Mouse (Mus musculus): ENCODE results near the gene Zfp568. TPM values are rescaled to one million over a fixed set of nuclear protein-coding genes. Genes with fewer than 3 reads are reported as not detected.

Gene Zfp568
- polyA plus RNA-seq, 1 experiment from 2014 or later, result 21.0 TPM

DNA sequence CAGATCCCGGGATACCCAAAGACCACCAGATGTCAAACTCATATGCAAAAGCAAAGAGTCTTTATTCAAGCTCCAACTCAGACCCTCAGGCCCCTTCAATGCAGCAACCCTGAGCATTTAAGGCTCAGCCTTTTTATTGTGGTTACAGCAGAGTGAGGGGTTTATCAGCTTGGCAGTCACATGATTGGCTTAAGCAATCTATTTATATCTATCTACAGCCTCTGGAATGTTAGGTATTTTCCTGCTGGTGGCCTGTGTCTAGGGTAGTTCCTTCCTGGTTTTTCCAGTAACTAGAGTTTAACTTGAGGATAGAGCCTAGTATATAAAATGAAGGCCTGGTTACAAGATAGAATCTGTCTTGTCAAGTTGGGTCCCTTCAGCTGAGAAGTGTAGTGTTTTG, 3.0 kb upstream of the Zfp568 start:
- no peak for TF ChIP-seq CTCF (IDR thresholded peaks at IDR 0.05; ENCODE audit: low read depth)
- Histone ChIP-seq H3K4me2 (no peak overlapping the region), H3K36me3 (ENCODE audit: insufficient read depth) (peaks cover 4% of the 10 kb centered on the region), H3K4me1 (ENCODE audit: insufficient read depth) (0 out of 2 replicates have a peak, but pooled peaks cover 6% of the 10 kb centered on the region), H3K9ac (no peak overlapping the region), H3K27me3 (ENCODE audit: insufficient read depth, low read length) (no peaks in the 10 kb centered on the region), H3K27ac (ENCODE audit: low read depth) (peak overlapping the region; percentile 58), H3K9me3 (ENCODE audit: low read depth, low read length) (no peaks in the 10 kb centered on the region), H3K4me3 (ENCODE audit: low read depth, low read length) (no peak overlapping the region)
- WGBS, result 81% methylated on average over 1 of the region's 1 CpGs
- DNase-seq (peak; percentile 11), ATAC-seq (ENCODE audit: insufficient read depth) (no peak)

DNA sequence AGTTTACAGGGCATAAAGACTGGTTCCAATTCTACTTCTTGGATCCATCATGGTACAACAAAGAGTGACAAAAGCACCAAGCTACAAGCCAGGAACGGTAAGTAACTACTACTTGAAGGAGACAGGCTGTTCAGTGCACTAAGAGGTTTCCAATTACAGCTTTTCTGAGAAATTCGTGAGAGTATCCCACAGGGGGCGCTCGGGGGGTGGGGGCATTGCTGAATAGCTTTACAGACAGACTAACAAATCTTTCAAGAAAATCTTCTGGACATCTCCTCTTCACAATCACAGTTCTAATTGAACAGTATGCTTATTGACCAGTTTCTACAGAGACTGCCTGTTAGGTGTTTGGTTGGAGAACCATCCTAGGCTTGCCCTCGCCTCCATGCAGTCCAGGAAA, 2.3 kb upstream of the Zfp568 start:
- Histone ChIP-seq H3K9ac (no peak overlapping the region), H3K9me3 (ENCODE audit: low read depth, low read length) (no peaks in the 10 kb centered on the region), H3K27me3 (ENCODE audit: insufficient read depth, low read length) (no peaks in the 10 kb centered on the region), H3K4me1 (ENCODE audit: insufficient read depth) (0 out of 2 replicates have a peak, but pooled peaks cover 6% of the 10 kb centered on the region), H3K27ac (ENCODE audit: low read depth) (no peak overlapping the region), H3K4me2 (no peak overlapping the region), H3K36me3 (ENCODE audit: insufficient read depth) (peaks cover 10% of the 10 kb centered on the region), H3K4me3 (ENCODE audit: low read depth, low read length) (no peak overlapping the region)
- TF ChIP-seq CTCF (IDR thresholded peaks at IDR 0.05; ENCODE audit: low read depth), result no peak
- 32% methylated on average over 5 of the region's 5 CpGs for WGBS
- ATAC-seq (ENCODE audit: insufficient read depth) (no peak), DNase-seq (no peak)

DNA sequence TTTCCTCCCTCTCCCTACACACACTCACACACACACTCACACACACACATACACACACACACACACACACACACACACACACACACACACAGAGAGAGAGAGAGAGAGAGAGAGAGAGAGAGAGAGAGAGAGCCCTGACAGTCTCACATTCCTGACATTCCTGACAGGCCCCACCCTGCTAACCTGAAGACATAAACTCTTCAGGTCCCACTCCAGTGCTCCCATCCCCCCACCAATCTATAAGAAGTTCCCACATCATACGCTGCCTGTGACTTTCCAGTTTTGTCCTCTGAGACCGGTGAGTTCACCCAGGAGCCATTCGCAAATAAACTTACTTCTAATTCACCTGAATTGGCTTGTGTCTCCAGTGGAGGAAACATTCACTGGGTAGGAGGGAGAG, 1.9 kb upstream of the Zfp568 start:
- DNase-seq, result peak; percentile 47

DNA sequence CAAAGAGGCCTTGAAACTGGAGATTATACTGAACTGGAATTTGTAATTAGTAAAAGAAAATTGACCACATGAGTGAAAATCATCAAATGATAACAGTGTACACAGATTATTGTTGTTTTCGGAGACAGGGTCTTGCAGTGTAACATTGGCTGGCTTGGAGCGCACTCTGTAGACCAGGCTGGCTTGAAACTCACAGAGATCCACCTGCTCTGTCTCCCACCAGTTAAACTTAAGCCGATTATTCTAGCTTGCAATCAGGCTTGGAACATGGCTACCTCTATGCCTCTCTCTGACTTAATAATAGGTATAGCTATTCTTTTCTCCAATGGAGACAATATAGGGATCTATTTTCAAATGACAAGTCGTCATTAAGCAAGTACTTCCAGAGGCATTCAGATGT, 1.4 kb upstream of the Zfp568 start:
- H3K9me3 ChIP-seq (ENCODE audit: low read depth, low read length), result no peaks in the 10 kb centered on the region
- WGBS, result 83% methylated on average over 4 of the region's 4 CpGs
- peaks cover 17% of the 10 kb centered on the region for H3K36me3 ChIP-seq (ENCODE audit: insufficient read depth)
- H3K27ac ChIP-seq (ENCODE audit: low read depth), result peak overlapping the region; percentile 36; the same call in 1 of the 2 replicates
- TF ChIP-seq CTCF (IDR thresholded peaks at IDR 0.05; ENCODE audit: low read depth), result no peak
- ATAC-seq (ENCODE audit: insufficient read depth), result no peak
- no peaks in the 10 kb centered on the region for H3K27me3 ChIP-seq (ENCODE audit: insufficient read depth, low read length)
- H3K4me2 ChIP-seq, result peak overlapping the region; percentile 71
- H3K9ac ChIP-seq, result no peak overlapping the region
- H3K4me1 ChIP-seq (ENCODE audit: insufficient read depth), result 0 out of 2 replicates have a peak, but pooled peaks cover 6% of the 10 kb centered on the region
- DNase-seq, result no peak
- peak overlapping the region; percentile 86; the same call in 1 of the 2 replicates for H3K4me3 ChIP-seq (ENCODE audit: low read depth, low read length)

More for the DNA sequence above, 1.9 kb upstream of the Zfp568 start:
- H3K4me2 ChIP-seq, result peak overlapping the region; percentile 71
- H3K4me3 ChIP-seq (ENCODE audit: low read depth, low read length), result no peak overlapping the region
- no peaks in the 10 kb centered on the region for H3K9me3 ChIP-seq (ENCODE audit: low read depth, low read length)
- peak overlapping the region; percentile 36; the same call in 1 of the 2 replicates for H3K27ac ChIP-seq (ENCODE audit: low read depth)
- H3K4me1 ChIP-seq (ENCODE audit: insufficient read depth), result 0 out of 2 replicates have a peak, but pooled peaks cover 6% of the 10 kb centered on the region
- 66% methylated on average over 3 of the region's 3 CpGs for WGBS
- TF ChIP-seq CTCF (IDR thresholded peaks at IDR 0.05; ENCODE audit: low read depth), result no peak
- H3K36me3 ChIP-seq (ENCODE audit: insufficient read depth), result peaks cover 12% of the 10 kb centered on the region
- no peak overlapping the region for H3K9ac ChIP-seq
- H3K27me3 ChIP-seq (ENCODE audit: insufficient read depth, low read length), result no peaks in the 10 kb centered on the region
- no peak for ATAC-seq (ENCODE audit: insufficient read depth)

DNA sequence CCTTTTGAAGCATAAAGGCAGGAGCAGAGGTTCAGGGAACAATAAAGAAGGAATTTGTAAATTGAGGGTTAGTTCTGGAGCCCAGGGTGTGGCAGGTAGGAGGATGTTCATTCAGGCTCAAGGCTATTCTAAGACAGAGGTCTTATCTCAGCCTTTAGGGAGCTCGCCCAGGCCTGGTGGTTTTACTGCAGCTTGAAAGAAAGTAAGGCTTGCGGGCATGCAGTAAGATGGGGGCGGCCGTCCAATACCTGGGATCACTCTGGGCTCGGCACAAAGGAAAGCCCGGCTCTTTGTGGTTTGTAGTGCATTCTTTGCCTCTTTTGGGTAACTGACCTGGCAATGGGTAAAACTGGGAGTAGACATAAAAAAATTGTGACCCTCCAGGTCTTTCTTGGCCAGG, 824 bp upstream of the Zfp568 start:
- TF ChIP-seq CTCF (IDR thresholded peaks at IDR 0.05; ENCODE audit: low read depth), result no peak
- Histone ChIP-seq H3K4me2 (peak overlapping the region; percentile 71), H3K4me1 (ENCODE audit: insufficient read depth) (0 out of 2 replicates have a peak, but pooled peaks cover 6% of the 10 kb centered on the region), H3K27ac (ENCODE audit: low read depth) (peak overlapping the region; percentile 96), H3K4me3 (ENCODE audit: low read depth, low read length) (peak overlapping the region; percentile 86), H3K9me3 (ENCODE audit: low read depth, low read length) (no peaks in the 10 kb centered on the region), H3K9ac (peak overlapping the region; percentile 76), H3K36me3 (ENCODE audit: insufficient read depth) (peaks cover 22% of the 10 kb centered on the region), H3K27me3 (ENCODE audit: insufficient read depth, low read length) (no peaks in the 10 kb centered on the region)
- ATAC-seq (ENCODE audit: insufficient read depth) (no peak), DNase-seq (peak; percentile 24)
- WGBS, result 39% methylated on average over 6 of the region's 6 CpGs

DNA sequence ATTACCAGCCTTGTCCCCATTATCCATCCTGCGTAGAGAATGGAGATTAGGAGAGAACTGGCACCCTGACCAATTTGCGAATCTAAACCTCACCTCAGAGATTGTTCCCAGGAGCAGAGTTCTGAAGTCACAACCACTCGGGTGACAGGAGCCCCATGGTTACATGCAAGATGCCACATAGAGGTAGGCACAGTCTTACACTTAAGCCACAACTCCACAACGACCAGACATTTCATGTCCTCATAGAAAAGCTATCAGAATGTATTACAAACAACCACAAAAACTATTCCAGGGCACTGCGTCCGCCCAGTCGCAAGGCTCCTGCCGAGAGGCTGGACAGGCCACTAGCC, 440 bp upstream of the Zfp568 start:
- no peak for TF ChIP-seq CTCF (IDR thresholded peaks at IDR 0.05; ENCODE audit: low read depth)
- 2% methylated on average over 8 of the region's 8 CpGs for WGBS
- Histone ChIP-seq H3K4me2 (peak overlapping the region; percentile 71), H3K4me1 (ENCODE audit: insufficient read depth) (0 out of 2 replicates have a peak, but pooled peaks cover 6% of the 10 kb centered on the region), H3K27me3 (ENCODE audit: insufficient read depth, low read length) (no peaks in the 10 kb centered on the region), H3K27ac (ENCODE audit: low read depth) (peak overlapping the region; percentile 96), H3K4me3 (ENCODE audit: low read depth, low read length) (peak overlapping the region; percentile 86), H3K9ac (peak overlapping the region; percentile 76), H3K36me3 (ENCODE audit: insufficient read depth) (peaks cover 26% of the 10 kb centered on the region), H3K9me3 (ENCODE audit: low read depth, low read length) (no peaks in the 10 kb centered on the region)
- DNase-seq (no peak), ATAC-seq (ENCODE audit: insufficient read depth) (no peak)

DNA sequence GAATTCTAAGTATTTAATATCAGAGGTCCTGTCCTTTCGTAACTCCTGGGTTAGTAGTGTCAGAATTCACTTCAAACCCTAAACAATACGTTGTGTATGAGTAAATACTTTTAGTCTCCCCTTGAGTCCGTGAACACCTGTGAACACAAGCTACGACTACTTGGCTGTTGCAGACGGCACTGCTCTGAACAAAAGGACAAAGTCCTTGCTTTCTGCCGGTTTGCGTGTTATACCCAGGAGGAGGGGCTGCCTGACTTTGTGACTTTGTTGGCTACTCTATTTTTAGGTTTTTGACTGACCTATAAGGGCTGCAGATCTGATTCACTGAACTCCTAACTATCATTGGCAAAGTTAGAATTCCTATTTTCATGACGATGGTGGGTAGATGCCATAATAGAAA, 2.3 kb downstream of the Zfp568 start:
- Histone ChIP-seq H3K4me2 (no peak overlapping the region), H3K27ac (ENCODE audit: low read depth) (no peak overlapping the region), H3K4me3 (ENCODE audit: low read depth, low read length) (no peak overlapping the region), H3K27me3 (ENCODE audit: insufficient read depth, low read length) (no peaks in the 10 kb centered on the region), H3K4me1 (ENCODE audit: insufficient read depth) (0 out of 2 replicates have a peak, but pooled peaks cover 4% of the 10 kb centered on the region), H3K9ac (no peak overlapping the region), H3K36me3 (ENCODE audit: insufficient read depth) (peaks cover 46% of the 10 kb centered on the region), H3K9me3 (ENCODE audit: low read depth, low read length) (no peaks in the 10 kb centered on the region)
- ATAC-seq (ENCODE audit: insufficient read depth) (no peak), DNase-seq (no peak)
- WGBS, result 84% methylated on average over 8 of the region's 8 CpGs
- no peak for TF ChIP-seq CTCF (IDR thresholded peaks at IDR 0.05; ENCODE audit: low read depth)

Measured in lung, embryonic 14.5 days (tissue).